Mouse (Mus musculus): ENCODE results near the gene Mrpl1.

The Mrpl1 gene

GRCm38 (mm10) chr5:96207531-96207930 is 1.8 kb upstream of the Mrpl1 start:
- no peak for DNase-seq

- no peak for DNase-seq
Observed at GRCm38 (mm10) chr5:96208543-96208942, 750 bp upstream of the Mrpl1 start.

GRCm38 (mm10) chr5:96209916-96210583 is 757 bp downstream of the Mrpl1 start:
- DNase-seq: peak; percentile 94 to 95

GRCm38 (mm10) chr5:96218648-96219047 is 9.4 kb downstream of the Mrpl1 start:
- DNase-seq: no peak

GRCm38 (mm10) chr5:96219512-96219911 is 10.2 kb downstream of the Mrpl1 start:
- DNase-seq: no peak

- DNase-seq: no peak
Observed at GRCm38 (mm10) chr5:96221298-96221697, 12.0 kb downstream of the Mrpl1 start.

- DNase-seq: peak; percentile 44 to 50
Observed at GRCm38 (mm10) chr5:96221812-96222585, 12.7 kb downstream of the Mrpl1 start.

- no peak for DNase-seq
Observed at GRCm38 (mm10) chr5:96222964-96223363, 13.7 kb downstream of the Mrpl1 start.

- DNase-seq: no peak
Observed at GRCm38 (mm10) chr5:96226490-96226889, 17.2 kb downstream of the Mrpl1 start.

GRCm38 (mm10) chr5:96228967-96229366 is 19.7 kb downstream of the Mrpl1 start:
- no peak for DNase-seq

- DNase-seq: no peak
Observed at GRCm38 (mm10) chr5:96238797-96239196, 29.5 kb downstream of the Mrpl1 start.

- DNase-seq: no peak
Observed at GRCm38 (mm10) chr5:96240856-96241255, 31.6 kb downstream of the Mrpl1 start.

GRCm38 (mm10) chr5:96244511-96244910 is 35.2 kb downstream of the Mrpl1 start:
- no peak for DNase-seq

- no peak for DNase-seq
Observed at GRCm38 (mm10) chr5:96253995-96254394, 44.7 kb downstream of the Mrpl1 start.

GRCm38 (mm10) chr5:96255166-96255565 is 45.9 kb downstream of the Mrpl1 start:
- no peak for DNase-seq

- no peak for DNase-seq
Observed at GRCm38 (mm10) chr5:96258210-96258609, 48.9 kb downstream of the Mrpl1 start.

- peak; percentile 44 to 58 for DNase-seq
Observed at GRCm38 (mm10) chr5:96267017-96267702, 57.9 kb downstream of the Mrpl1 start.

- no peak for DNase-seq
Observed at GRCm38 (mm10) chr5:96271070-96271469, 61.8 kb downstream of the Mrpl1 start.

GRCm38 (mm10) chr5:96305786-96306185 is 96.5 kb downstream of the Mrpl1 start:
- DNase-seq: no peak

- no peak for DNase-seq
Observed at GRCm38 (mm10) chr5:96306271-96306670, 97.0 kb downstream of the Mrpl1 start.

- no peak for DNase-seq
Observed at GRCm38 (mm10) chr5:96306826-96307225, 97.5 kb downstream of the Mrpl1 start.

- no peak for DNase-seq
Observed at GRCm38 (mm10) chr5:96308086-96308485, 98.8 kb downstream of the Mrpl1 start.

GRCm38 (mm10) chr5:96308645-96309044 is 99.4 kb downstream of the Mrpl1 start:
- DNase-seq: no peak

GRCm38 (mm10) chr5:96309566-96309965 is 100.3 kb downstream of the Mrpl1 start:
- no peak for DNase-seq
